Mouse (Mus musculus) ES-E14 (cell line): ENCODE measurements at regions not wholly inside any gene's neighbourhood (a gene's known extent, or its start where the extent isn't known, plus 50 kb on each side); places are given as distances from the start of the nearest gene placed in this dataset.
A peak's percentile ranks its signal among the peaks of the same experiment; 100 is the strongest.

ENCODE experiments used
- DNase-seq: peaks from one replicate; pipeline ENCODE4 v3.0.0-alpha.2; 2013; ENCODE audit warnings: low read depth, low spot score
- H3K27ac ChIP-seq: 2 replicates; pipeline ENCODE4 v1.5.1; 2012; ENCODE audit warnings: low read depth, mild to moderate bottlenecking, low read length, moderate library complexity, mixed read lengths; ENCODE audit not compliant: poor library complexity, insufficient read depth, severe bottlenecking
- H3K36me3 ChIP-seq: 2 replicates; pipeline ENCODE4 v1.6.1; 2012; ENCODE audit warnings: mild to moderate bottlenecking, low read length, moderate library complexity, mixed read lengths; ENCODE audit not compliant: control insufficient read depth, poor library complexity, insufficient read depth, severe bottlenecking
- H3K4me1 ChIP-seq, 2 experiments: fragments of 150-350 bp in 1 of 2; sonication (generic) in 1 of 2; 2 replicates each; pipeline ENCODE4 v1.6.1; 2012; ENCODE audit warnings: low read length in 2 of 2, mild to moderate bottlenecking in 1 of 2, mixed read lengths in 1 of 2; ENCODE audit not compliant: control insufficient read depth in 2 of 2, insufficient read depth in 2 of 2, poor library complexity in 1 of 2
- H3K4me3 ChIP-seq, 2 experiments: fragments of 150-350 bp in 1 of 2; sonication (generic) in 1 of 2; 2 replicates each; pipeline ENCODE4 v1.5.1; 2012; ENCODE audit warnings: low read length in 2 of 2, low read depth in 1 of 2, mild to moderate bottlenecking in 1 of 2, mixed read lengths in 1 of 2; ENCODE audit not compliant: insufficient read depth in 1 of 2, poor library complexity in 1 of 2, severe bottlenecking in 1 of 2
- H3K9ac ChIP-seq: 2 replicates; pipeline ENCODE4 v1.6.1; 2012; ENCODE audit warnings: low read depth, mild to moderate bottlenecking, low read length, mixed read lengths; ENCODE audit not compliant: poor library complexity, insufficient read depth, severe bottlenecking
- H3K9me3 ChIP-seq: fragments of 150-350 bp; sonication (generic); 2 replicates; pipeline ENCODE4 v1.6.1; 2012; ENCODE audit warnings: low read depth, mild to moderate bottlenecking, low read length; ENCODE audit not compliant: control insufficient read depth, insufficient read depth
- CHD2 ChIP-seq: IDR thresholded peaks from 2 replicates; pipeline ENCODE4 v1.6.1; 2014; ENCODE audit warnings: mild to moderate bottlenecking, low read depth, low read length, inconsistent platforms
- HCFC1 ChIP-seq: IDR thresholded peaks from 2 replicates; pipeline ENCODE4 v1.6.1; 2012; ENCODE audit warnings: low read length, inconsistent platforms, borderline replicate concordance; ENCODE audit not compliant: insufficient read depth
- MAFK ChIP-seq: IDR thresholded peaks from 2 replicates; pipeline ENCODE4 v1.6.1; 2014; ENCODE audit warnings: mild to moderate bottlenecking, low read depth, low read length, inconsistent platforms; ENCODE audit not compliant: insufficient read depth
- ZC3H11A ChIP-seq: IDR thresholded peaks from 2 replicates; pipeline ENCODE4 v1.6.1; 2012; ENCODE audit warnings: low read depth, mild to moderate bottlenecking, inconsistent platforms, low read length, borderline replicate concordance
- ZNF384 ChIP-seq: IDR thresholded peaks from 2 replicates; pipeline ENCODE4 v1.6.1; 2012; ENCODE audit warnings: low read depth, low read length, inconsistent platforms
- in situ Hi-C, 2 experiments: fragments of 600-800 bp; cut with MboI; formaldehyde crosslinking; loops; one replicate each; pipeline ENCODE4 v1.15.1; 2025; ENCODE audit warnings: low sequenced_read_pairs in 2 of 2, inconsistent platforms in 1 of 2; ENCODE audit not compliant: unreplicated experiment in 2 of 2

- no peak overlapping the region for H3K27ac ChIP-seq
- in situ Hi-C loops, result no loop called here
- no peak for TF ChIP-seq CHD2
- no peak for TF ChIP-seq ZC3H11A
Observed at GRCm38 (mm10) chr4:47707966-47708365, 233.5 kb downstream of the Sec61b start.

GRCm38 (mm10) chr4:47713387-47713786, 238.9 kb downstream of the Sec61b start:
- no peak for TF ChIP-seq MAFK
- no peak for TF ChIP-seq ZNF384
- TF ChIP-seq HCFC1, result no peak
- no peak for TF ChIP-seq CHD2
- TF ChIP-seq ZC3H11A, result no peak
- Histone ChIP-seq H3K4me1 (no peaks in the 10 kb centered on the region), H3K9ac (no peak overlapping the region), H3K4me3 (no peak overlapping the region), H3K9me3 (no peaks in the 10 kb centered on the region), H3K27ac (no peak overlapping the region), H3K36me3 (no peaks in the 10 kb centered on the region)
- no peak for DNase-seq
- in situ Hi-C loops, result no loop called here

More at GRCm38 (mm10) chr4:47707966-47708365, 233.5 kb downstream of the Sec61b start:
- H3K9ac ChIP-seq, result no peak overlapping the region
- no peak overlapping the region for H3K4me3 ChIP-seq
- DNase-seq, result no peak
- no peaks in the 10 kb centered on the region for H3K9me3 ChIP-seq
- H3K36me3 ChIP-seq, result no peaks in the 10 kb centered on the region
- no peaks in the 10 kb centered on the region for H3K4me1 ChIP-seq

- Histone ChIP-seq H3K9ac (no peak overlapping the region), H3K4me3 (no peak overlapping the region), H3K27ac (no peak overlapping the region), H3K9me3 (no peaks in the 10 kb centered on the region), H3K36me3 (no peaks in the 10 kb centered on the region), H3K4me1 (peaks cover 0 to 10% of the 10 kb centered on the region in 2 experiments; a peak in 2 of 4 replicates)
- in situ Hi-C loops, result no loop called here
- TF ChIP-seq MAFK (no peak), CHD2 (no peak), ZNF384 (no peak), HCFC1 (no peak), ZC3H11A (no peak)
- peak; percentile 25 for DNase-seq
Observed at GRCm38 (mm10) chr4:47724331-47725004, 250.0 kb downstream of the Sec61b start.

- Histone ChIP-seq H3K36me3 (no peaks in the 10 kb centered on the region), H3K4me1 (peaks cover 0 to 10% of the 10 kb centered on the region in 2 experiments; a peak in 2 of 4 replicates), H3K9ac (no peak overlapping the region), H3K27ac (no peak overlapping the region), H3K4me3 (no peak overlapping the region), H3K9me3 (no peaks in the 10 kb centered on the region)
- in situ Hi-C loops, result no loop called here
- TF ChIP-seq ZNF384 (no peak), HCFC1 (no peak), ZC3H11A (no peak), MAFK (no peak), CHD2 (no peak)
- no peak for DNase-seq
Observed at GRCm38 (mm10) chr4:47725005-47725340, 250.5 kb downstream of the Sec61b start.
